Mouse (Mus musculus): ENCODE measurements around the gene Irgc1.

DNA sequence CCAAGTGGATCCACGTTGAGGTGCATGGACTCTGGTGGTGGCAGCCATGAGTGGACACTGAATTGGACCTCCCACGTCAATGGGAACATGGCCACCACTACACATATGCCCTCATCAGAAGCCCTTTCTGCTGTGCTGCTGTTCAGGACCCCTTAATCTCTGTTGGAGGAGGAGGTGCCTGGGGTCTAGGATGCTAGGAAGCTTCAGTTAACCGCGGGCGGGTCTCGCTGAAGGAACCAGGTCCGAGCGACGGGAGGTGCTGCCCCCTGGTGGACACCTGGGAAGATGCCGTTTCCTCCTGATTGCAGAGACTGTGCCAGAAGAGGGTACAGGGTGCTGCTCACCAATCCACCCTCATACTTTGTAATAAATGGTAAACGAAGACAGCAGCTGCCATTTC is 67.3 kb downstream of the Irgc1 start:
- no peak for TF ChIP-seq GATA1 (IDR thresholded peaks at IDR 0.05; ENCODE audit: low read length)
- TF ChIP-seq TAL1 (IDR thresholded peaks at IDR 0.05; ENCODE audit: low read length), result no peak

All from erythroblast, embryonic 14.5 days (primary cell).